Mouse (Mus musculus) lung, postnatal 25 days (tissue): ENCODE results near the gene Rab35.
A peak's percentile ranks its signal among the peaks of the same experiment; 100 is the strongest.

Source experiments
- DNase-seq: peaks from one replicate; pipeline ENCODE4 v3.0.0; 2022; ENCODE audit warnings: low spot score

The Rab35 gene

DNA sequence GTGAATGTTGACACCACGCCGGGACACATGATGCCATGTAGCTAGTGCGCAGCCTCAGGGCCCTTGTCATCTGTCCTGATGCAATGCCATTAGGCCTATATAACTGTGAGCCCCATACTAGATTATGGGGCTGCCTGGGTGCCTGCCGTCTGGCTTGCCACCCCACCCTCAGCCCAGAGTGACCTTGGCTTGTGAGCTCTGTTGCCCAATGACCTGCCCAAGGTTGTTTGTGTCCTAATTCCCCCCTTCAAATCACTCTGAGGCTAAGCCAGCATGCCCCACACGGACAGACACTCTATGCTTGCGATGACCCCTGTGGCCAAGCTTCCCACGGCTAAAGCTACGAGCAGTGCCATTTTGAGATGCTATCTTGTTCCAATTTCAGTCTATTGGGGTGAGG lies 18.0 kb downstream of the Rab35 start:
- DNase-seq = no peak

GRCm38 (mm10) chr5:115650885-115651284 lies 19.2 kb downstream of the Rab35 start:
- DNase-seq = no peak

GRCm38 (mm10) chr5:115651821-115652220 lies 20.1 kb downstream of the Rab35 start:
- no peak for DNase-seq

DNA sequence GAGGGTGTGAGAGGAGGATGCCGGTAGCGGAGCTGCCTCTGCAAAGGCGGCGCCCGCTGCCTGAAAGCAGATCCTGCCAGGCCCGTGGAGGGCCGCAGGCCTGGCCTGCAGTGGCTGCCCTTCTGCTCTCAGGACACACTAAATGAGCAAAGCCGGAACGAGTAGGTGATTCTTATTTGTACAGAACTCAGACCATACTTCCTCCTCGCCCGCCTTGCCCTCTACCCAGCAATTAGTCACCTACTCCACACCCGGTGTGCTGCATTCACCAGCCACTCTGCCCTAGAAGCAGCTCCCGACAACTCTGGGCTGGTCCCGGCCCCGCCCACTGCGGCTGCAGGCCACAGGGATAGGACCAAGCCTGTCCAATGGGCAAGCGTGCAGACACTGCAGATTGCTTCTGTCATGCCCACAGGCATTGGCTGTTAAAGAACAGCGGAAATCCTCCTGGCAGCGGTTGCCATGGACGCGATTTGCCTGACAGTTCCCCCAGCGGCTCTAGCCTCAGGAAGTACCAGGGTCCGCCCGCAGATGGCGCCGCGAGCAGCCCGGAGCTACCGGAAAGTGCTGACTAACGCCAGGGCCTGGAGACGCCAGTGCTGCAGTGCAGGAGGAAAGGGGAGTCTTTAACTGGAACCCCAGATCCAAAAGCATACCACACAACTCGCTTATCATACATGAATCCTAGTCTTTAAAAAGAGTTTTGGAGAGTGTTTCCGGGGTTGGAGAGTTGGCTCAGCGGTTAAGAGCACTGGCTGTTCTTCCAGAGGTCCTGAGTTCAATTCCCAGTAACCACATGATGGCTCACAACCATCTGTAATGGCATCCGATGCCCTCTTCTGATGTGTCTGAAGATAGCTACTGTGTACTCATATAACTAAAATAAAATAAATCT lies 21.2 kb downstream of the Rab35 start:
- peak; percentile 100 for DNase-seq

GRCm38 (mm10) chr5:115653776-115654175 lies 22.1 kb downstream of the Rab35 start:
- no peak for DNase-seq

DNA sequence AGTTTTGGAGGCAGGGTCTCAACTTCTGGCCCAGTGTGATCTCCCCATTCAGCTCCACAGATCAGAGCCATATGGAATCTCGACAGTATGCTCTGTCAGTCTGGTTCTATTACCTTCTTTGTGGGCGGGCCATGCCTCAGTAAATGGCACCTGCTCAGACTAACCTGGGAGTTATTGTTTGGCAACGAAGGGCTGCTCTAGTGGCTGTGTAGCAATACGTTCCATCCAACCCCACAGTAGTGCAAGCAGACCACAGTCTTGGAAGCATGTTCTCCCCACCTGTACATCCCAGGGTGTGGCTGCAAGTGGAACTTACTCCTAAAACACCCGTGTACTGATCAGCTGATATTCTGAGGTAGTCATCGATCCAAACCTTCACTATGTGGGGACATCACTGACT lies 25.0 kb downstream of the Rab35 start:
- no peak for DNase-seq

- no peak for DNase-seq
Observed at GRCm38 (mm10) chr5:115657234-115657633, 25.5 kb downstream of the Rab35 start.

DNA sequence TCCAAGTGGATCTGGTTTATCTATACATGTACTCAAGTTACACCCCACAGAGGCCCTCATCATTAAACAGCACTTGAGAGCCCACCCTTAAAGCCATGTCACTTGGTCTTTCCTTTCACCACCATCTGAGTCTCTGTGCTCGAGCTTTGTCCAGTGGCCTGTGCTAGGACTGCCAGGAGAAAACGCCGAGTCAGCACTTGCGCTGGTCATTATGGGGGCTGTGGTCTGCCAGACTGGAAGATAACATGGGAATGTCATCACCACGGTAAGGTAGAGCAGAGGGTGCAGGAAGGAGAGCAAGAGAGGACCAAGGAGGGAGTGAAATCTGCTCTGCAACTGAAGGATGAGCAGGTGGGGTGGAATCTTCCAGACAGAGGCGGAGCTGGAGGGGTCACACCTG lies 26.6 kb downstream of the Rab35 start:
- DNase-seq = no peak

- DNase-seq = no peak
Observed at GRCm38 (mm10) chr5:115662658-115663057, 30.9 kb downstream of the Rab35 start.

GRCm38 (mm10) chr5:115666366-115667065 lies 34.8 kb downstream of the Rab35 start:
- DNase-seq = no peak

- DNase-seq = no peak
Observed at GRCm38 (mm10) chr5:115667210-115667609, 35.5 kb downstream of the Rab35 start.

DNA sequence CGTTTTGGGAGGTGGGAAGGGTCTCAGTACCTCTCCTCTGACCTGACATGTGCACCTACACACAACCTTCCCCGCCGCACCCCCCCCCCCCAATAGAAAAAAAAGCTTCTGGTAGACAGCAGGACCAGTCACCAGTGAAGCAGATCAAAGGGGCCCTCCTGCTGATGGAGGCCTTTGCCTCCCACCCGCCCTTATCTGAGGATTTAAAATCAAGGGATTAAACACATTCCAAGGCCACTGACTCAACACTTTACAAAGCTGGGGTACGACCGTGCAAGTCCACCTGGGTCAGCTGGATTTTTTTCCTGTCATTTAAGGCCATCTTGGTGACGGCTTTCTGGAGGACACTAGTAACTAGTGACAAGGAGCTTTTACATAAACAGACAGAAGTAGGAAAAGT lies 36.2 kb downstream of the Rab35 start:
- no peak for DNase-seq

GRCm38 (mm10) chr5:115668986-115669385 lies 37.3 kb downstream of the Rab35 start:
- no peak for DNase-seq

DNA sequence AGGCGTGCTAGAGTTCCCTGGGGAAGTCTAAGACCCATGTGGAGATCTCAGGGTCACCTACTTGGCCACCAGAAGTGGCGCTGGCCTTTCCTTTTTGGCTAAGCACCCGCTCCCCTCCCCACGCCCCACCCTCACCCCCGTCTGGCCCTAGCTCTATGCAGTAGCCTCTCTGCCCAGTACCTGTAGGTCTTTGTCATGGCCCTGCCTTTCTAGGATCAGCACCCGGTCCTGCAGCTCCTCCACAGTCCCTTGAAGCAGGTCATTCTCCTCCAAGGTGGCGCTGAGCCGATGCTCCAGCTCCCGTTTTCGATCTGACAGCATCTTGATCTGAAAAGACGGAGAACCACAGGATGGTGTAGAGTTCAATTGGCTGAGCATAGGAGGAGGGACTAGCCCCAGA lies 38.3 kb downstream of the Rab35 start:
- DNase-seq = no peak

GRCm38 (mm10) chr5:115670406-115670805 lies 38.7 kb downstream of the Rab35 start:
- no peak for DNase-seq

DNA sequence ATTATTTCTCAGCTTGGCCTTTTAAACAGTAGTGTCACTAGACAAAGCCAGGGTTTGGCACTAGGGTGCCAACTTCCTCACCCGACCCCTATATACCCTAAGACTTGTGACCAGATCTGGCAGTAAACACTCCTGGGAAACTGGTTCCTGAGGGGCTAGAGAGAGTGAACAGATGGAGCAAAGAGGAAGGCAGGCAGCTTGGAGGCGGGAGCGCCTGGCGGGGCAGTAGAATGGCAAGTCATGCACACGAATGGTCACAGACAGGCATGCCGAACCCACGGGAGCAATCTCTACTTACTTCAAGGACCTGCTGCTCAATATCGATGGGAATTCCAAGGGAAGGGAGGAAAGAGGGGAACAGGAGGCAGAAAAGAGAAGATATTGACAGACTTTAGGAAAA lies 40.1 kb downstream of the Rab35 start:
- no peak for DNase-seq

- no peak for DNase-seq
Observed at GRCm38 (mm10) chr5:115685126-115685525, 53.4 kb downstream of the Rab35 start.

GRCm38 (mm10) chr5:115686716-115687115 lies 55.0 kb downstream of the Rab35 start:
- DNase-seq = no peak

DNA sequence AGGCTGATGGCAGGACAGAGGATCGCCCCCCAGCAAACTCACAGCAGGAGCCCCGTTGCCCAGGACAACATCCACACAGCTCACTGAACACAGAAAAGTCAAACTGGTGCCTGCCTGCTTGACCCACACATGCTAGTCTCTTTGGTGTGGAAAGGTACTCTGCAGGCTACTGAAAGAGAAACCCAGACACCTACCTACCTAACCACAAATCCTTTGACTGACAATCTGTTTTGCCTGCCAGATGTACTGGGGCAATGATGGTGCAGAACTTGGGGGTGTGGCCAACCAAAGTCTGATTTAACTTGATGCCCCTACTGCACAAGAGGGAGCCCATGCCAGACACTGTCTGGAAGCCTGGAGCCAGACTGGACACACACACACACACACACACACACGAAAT lies 61.6 kb downstream of the Rab35 start:
- no peak for DNase-seq

DNA sequence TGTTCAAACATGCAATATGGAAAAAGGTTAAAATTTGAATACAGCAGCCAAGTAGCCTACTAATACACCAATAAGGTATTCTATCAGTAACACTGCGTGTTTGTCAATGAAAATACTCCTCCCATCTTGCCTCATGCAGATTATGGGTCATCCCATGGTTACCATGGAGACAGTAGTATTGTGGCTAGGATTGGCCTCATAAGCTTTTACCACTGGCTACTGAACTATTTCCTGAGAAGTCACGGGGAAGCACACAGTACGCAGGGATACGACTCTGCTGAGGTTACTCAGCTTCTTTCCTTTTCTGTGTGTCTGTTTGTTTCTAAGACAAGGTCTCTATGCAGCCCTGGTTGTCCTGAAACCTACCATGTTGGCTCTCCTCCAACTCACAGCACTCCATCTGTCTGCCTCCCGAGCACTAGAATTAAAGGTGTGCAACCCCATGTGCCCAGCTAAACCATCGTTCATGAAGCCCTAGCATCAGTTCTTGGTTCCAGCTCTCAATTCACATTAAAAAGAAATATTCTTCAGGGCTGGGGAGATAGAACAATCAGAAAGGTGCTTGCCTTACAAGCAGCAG lies 63.6 kb downstream of the Rab35 start:
- no peak for DNase-seq

GRCm38 (mm10) chr5:115696811-115697210 lies 65.1 kb downstream of the Rab35 start:
- DNase-seq = no peak
